Mouse (Mus musculus) erythroid progenitor cell, adult 5-6 weeks (primary cell): ENCODE results near the gene Vamp1. TPM values are rescaled to one million over a fixed set of nuclear protein-coding genes. Genes with fewer than 3 reads are reported as not detected.
A peak's percentile ranks its signal among the peaks of the same experiment; 100 is the strongest.

Source experiments
- ATAC-seq: replicated peaks from 2 replicates; pipeline ENCODE4 v1.8.0; 2016; ENCODE audit warnings: moderate number of reproducible peaks, mild to moderate bottlenecking, moderate TSS enrichment, inconsistent platforms; ENCODE audit not compliant: poor library complexity, low FRiP score, severe bottlenecking
- total RNA-seq, 2 experiments: library from RNA; stranded (forward) in 1 of 2; stranded (reverse) in 1 of 2; fragments of 150-400 nt in 1 of 2; fragments of 186-747, 209-891 nt in 1 of 2; gene quantifications; 2 replicates each; pipeline versions ENCODE4 v1.2.3 to v1.2.4; 2015 to 2017; ENCODE audit warnings: low replicate concordance in 2 of 2

The Vamp1 gene
- total RNA-seq, 2 experiments from 2014 or later, result 2.0 to 6.7 TPM

- no peak for ATAC-seq
These were observed 4.9 kb upstream of the Vamp1 start for GRCm38 (mm10) chr6:125210436-125210835.

DNA sequence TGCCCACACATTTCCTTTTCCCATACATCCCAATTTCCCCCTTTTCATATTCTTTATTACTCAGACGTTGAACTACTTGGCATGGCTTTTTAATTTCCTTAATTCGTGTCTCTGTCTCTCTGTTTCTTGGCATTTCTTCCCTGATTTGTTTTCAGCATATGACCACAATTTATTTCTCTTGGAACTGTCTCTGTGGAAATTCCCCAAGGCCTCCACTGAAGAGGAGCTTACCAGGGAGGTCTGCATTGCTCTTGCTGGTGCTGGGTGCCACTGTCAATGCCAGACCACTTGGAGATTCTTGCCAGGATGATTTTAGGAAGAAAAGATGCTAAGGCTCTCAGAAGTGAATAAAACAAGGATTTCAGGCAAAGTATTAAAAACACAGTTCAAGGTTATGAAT, 2.7 kb upstream of the Vamp1 start:
- ATAC-seq, result no peak

DNA sequence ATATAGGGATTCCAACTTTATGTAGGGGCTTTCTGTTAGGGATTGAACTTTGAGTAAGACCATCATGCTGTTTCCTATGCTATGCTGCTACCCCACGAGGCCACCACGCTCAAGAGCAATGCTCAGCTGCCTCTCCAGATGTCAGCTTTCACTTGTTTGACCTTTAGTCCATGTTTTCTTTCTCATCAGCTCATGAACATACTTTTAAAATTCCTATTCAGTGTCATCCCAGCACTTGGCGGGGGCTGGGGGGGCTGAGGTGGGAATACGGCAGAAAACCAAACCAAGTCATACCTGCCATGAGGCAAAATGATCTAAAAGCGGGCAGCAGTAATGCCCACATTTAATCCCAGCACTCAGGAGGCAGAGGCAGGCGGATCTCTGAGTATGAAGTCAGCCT, 2.2 kb upstream of the Vamp1 start:
- ATAC-seq, result no peak

DNA sequence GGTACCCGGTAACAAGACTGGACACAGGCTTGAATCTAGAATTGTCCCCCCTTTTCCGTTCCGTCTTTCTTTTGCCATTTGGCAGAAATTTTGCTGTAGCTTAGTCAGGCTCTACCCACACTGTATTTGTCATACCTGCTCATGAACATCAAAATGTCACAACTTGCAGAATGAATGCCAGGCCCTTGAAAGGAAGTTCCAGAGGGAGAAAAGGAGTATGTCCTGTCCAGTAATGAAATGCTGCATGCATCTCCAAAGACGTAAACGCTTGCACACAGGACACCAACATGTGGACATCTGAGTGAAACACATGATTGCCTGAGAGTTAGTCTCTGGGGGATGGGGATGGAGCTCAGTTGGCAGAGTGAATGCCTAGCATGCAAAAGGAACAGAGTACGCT, 1.6 kb upstream of the Vamp1 start:
- no peak for ATAC-seq

DNA sequence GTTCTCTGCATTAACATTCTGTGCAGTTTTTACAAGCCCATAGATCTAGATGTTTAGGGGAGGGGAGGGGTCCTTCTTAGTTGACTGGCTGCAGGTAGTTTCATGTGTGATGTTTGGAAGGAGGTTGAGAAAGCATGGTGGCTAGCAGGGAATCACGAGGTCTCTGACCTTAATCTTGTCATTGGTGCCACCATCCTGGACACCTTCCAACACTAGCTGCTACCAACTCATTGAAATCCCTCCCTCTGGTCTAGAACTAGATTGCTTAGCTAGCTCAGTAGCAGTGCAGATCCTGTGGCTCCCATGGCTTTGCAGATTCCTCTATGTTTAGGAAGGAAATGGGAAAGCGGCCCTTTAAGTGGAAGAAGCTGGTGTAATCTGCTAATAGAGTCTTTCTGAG, 1.5 kb downstream of the Vamp1 start:
- no peak for ATAC-seq

GRCm38 (mm10) chr6:125217899-125218298, 2.5 kb downstream of the Vamp1 start:
- ATAC-seq, result no peak

GRCm38 (mm10) chr6:125218963-125219362, 3.6 kb downstream of the Vamp1 start:
- 0 out of 2 replicates have a peak, but pooled peaks have one; percentile 36 for ATAC-seq

DNA sequence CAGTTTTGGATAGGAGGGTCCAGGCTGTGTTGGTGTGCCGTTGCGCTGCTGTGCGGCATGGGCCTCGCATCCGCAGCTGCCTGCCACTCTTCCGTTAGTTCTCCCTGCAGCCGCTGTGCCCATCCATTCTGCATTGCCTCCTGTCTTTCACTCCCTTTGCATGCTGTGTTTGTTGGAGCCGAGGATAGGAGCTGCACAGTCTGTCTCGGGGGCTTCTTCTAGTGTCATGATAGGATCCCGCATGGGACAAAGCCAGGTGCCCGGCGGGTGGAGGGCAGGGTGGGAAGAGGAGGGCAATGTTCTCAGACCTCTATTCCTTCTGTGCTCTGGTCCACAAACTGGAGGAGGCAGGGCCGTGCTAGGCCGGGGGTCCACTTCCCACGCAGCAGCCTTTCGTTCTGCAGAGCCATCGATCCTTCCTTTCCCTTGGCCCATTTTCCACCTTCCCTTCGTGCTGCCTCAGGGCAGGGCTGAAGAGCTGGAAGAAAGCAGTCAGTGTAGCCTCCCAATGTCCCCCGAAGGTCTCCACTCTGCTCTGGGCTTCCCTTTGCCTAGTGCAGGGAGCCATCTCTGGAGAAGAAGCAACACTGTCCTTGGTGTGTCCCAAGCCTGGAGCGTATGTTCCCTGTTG, 5.9 kb downstream of the Vamp1 start:
- ATAC-seq, result no peak

- ATAC-seq, result no peak
These were observed 6.8 kb downstream of the Vamp1 start for GRCm38 (mm10) chr6:125222146-125222545.

DNA sequence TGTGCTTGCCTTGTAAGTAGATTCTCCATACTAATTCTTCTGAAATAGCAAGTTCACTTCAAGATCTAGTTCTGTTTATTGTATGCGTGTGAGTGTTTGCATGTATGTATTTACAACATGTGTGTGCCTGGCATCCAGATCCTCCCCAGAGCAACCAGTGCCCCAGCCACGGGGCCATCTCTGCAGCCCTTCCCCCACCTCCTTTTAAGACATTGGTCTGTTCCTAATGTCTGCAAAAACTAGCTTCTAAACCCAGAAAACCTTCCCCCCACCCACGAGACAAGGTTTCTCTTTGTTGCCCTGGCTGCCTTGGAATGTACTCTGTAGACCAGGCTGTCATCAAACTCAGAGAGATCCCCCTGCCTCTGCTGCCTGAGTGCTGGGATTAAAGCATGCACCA, 7.2 kb downstream of the Vamp1 start:
- ATAC-seq, result no peak

GRCm38 (mm10) chr6:125225518-125226115, 10.3 kb downstream of the Vamp1 start:
- ATAC-seq, result no peak

- ATAC-seq, result no peak
These were observed 15.2 kb downstream of the Vamp1 start for GRCm38 (mm10) chr6:125230571-125230970.

GRCm38 (mm10) chr6:125231117-125232044, 16.0 kb downstream of the Vamp1 start, which contains the start of gene Tapbpl:
Gene Tapbpl, minus strand, starts transcription at chr6:125231860.
- ATAC-seq, result peak; percentile 67

DNA sequence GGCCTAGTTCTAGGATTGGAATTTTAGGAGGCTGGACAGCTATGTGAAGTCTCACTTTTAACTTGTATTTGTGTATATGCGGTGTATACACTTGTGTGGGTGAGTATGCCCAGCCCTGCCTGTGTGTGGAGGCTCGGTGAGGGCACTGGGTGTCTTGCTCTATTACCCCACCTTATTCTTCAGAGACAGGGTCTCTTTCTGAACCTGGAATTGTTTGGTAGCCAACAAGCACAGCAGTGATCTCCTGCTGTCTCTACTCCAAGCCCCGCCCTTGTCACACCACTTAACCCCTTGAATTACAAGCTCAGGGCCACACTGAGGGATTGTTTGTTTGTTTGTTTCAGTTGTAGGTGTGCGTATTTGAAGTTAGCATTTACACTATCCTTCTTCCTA, 16.7 kb downstream of the Vamp1 start:
- peak; percentile 43 for ATAC-seq

DNA sequence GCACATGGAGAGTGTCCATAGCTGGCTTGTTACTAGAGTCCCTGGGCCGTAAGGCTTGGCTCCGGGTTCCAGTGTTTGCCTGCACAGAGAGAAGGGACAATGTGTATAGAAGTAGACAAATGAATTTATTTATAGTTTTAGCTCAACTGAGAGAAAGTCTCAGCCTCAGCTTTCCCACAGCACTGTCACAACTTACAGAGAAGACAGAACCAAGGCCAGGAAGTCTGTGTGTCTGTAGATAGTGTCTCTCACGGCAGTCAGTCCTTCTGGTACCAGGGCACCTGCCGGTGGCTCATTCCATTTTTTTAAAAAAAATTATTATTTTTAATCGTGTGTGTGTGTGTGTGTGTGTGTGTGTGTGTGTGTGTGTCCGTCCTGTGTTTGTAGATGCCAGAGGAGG, 17.2 kb downstream of the Vamp1 start:
- no peak for ATAC-seq

DNA sequence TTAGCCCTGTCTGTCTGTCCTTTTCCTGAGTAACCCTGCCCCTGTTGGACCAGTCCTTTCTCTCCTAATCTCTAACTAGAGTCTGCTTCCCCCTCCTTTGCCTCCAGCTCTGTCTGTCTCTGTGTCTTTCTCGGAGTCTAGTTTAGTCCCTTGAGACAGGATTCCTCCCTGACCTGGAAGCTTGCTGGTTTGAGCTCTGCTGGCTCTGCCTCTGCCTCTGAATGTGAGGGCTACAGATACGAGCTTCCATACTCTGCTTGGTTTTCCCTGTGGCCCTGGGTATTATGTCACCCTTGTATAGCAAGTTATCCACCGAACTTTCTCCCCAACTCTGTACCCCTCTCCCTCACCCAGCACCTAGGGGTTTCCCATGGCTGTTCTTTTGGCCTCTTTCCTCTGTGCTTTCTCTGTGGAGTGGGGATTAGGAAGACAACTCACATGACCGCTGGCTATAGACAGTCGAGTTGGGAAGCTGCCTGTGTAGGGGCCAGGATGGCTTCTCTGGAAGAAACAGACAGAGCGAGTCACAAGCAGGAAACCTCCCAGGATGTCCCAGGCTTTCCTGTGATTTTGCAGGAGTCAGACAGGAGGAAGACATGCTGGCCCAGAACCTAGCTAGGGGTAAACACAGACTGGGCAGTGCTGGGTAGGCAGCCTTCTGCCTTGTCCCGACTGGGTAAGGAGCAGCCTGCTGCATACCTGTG, 18.6 kb downstream of the Vamp1 start:
- ATAC-seq, result no peak

DNA sequence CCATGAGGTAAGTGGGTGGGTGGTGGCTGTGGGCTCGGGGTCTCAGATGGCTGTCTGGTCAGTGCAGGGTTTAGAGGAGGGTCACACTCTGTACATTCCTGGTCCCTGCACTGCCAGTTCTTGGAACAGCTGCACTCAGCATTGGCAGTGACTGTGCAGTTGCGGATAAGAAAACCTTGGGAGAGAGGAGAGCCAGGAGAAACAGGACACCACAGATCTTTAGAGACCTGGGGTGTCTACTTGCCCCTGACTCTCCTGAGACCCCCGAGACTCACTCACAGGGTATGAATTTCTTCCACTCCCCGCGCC, 19.1 kb downstream of the Vamp1 start:
- no peak for ATAC-seq

GRCm38 (mm10) chr6:125236341-125236740, 21.0 kb downstream of the Vamp1 start:
- no peak for ATAC-seq

DNA sequence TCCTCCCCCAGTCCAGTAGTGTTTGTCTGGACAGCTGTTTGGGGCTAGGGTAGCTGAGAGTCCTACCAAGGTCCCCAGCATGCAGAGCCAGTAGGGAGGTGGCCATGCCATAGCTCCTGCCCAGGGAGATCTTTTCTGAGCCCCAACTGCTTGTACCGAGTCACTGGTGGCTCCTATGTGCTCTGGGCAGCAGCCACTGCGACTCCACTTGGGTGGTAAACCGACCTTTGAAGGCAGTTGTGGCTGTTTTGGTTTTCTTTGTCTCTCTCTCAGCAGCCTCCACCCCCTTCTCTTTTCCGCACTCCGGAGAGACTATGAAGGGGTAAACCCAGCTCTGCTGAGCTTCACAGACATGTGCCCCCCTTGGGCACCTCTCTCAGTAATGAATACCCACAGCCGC, 21.4 kb downstream of the Vamp1 start, which contains the start of gene Cd27:
Cd27 (minus strand) TSS at position 229 of the 400 bp plus-strand sequence.
- ATAC-seq, result no peak

DNA sequence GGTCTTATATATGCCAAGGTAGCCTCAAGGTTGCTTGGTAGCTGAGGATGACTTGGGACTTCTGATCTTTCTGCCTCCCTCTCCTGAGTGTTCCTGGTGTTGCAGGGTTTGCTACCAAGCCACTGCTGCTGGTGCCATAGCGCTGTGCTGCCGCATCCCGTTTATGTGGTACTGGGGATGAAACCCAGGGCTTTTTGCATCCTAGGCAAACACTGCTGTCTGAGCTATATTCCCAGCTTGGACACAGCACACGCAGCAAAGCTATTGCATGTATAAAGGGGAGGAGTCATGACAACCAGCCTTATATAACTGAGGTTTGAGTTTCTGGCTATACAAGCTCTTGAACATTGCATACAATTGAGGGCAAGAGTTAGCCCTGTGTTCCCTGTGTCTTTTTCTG, 22.1 kb downstream of the Vamp1 start:
- ATAC-seq, result no peak
